Mouse (Mus musculus): Measurements from ENCODE around the gene Slfn1. TPM values are rescaled to one million over a fixed set of nuclear protein-coding genes. Genes with fewer than 3 reads are reported as not detected.
"Not testable (repeated sequence)": the region's sequence is repeated elsewhere in the genome, so short reads cannot be mapped to it uniquely, and the experiment has no call there.

Slfn1 gene
- polyA plus RNA-seq, 1 experiment from 2014 or later: 0.50 TPM

- ATAC-seq (ENCODE audit: low read depth); H3K9me3 ChIP-seq (ENCODE audit: control insufficient read depth, low read length); H3K36me3 ChIP-seq (ENCODE audit: control insufficient read depth, insufficient read depth, low read length): not testable (repeated sequence)
Measured at GRCm38 (mm10) chr11:83148939-83149338, 32.3 kb downstream of the Slfn1 start.

More at GRCm38 (mm10) chr11:83148939-83149338, 32.3 kb downstream of the Slfn1 start:
- H3K27ac ChIP-seq (replicated peaks; ENCODE audit: low read depth, low read length); H3K4me3 ChIP-seq (ENCODE audit: low read depth, low read length); H3K4me1 ChIP-seq (ENCODE audit: control insufficient read depth, insufficient read depth, low read length); DNase-seq (ENCODE audit: low spot score); H3K9ac ChIP-seq (ENCODE audit: low read depth, low read length); H3K4me2 ChIP-seq (ENCODE audit: low read depth, low read length); H3K27me3 ChIP-seq (replicated peaks; ENCODE audit: control insufficient read depth, insufficient read depth, low read length): not testable (repeated sequence)
- WGBS: no CpG with 5 or more reads among the region's 1 CpGs

Other genes with a start within 250 kb of the Slfn1 start
- gene Rffl, start 245.6 kb upstream of the Slfn1 start, polyA plus RNA-seq (2014; fragmentation: Nextera tagmentation; extraction: Ambion mirVana): 9.7 and 10.2 TPM in 2 replicates
- 14.5 and 15.0 TPM in 2 replicates for gene Rad51d, start 226.2 kb upstream of the Slfn1 start, polyA plus RNA-seq (2014; fragmentation: Nextera tagmentation; extraction: Ambion mirVana)
- gene Fndc8, start 224.7 kb upstream of the Slfn1 start, polyA plus RNA-seq (2014; fragmentation: Nextera tagmentation; extraction: Ambion mirVana): 0.30 and 0.47 TPM in 2 replicates
- gene Nle1, start 208.4 kb upstream of the Slfn1 start, polyA plus RNA-seq (2014; fragmentation: Nextera tagmentation; extraction: Ambion mirVana): 24.3 and 30.7 TPM in 2 replicates
- gene Unc45b, start 206.3 kb upstream of the Slfn1 start, polyA plus RNA-seq (2014; fragmentation: Nextera tagmentation; extraction: Ambion mirVana): 37.1 and 44.5 TPM in 2 replicates
- 2.4 and 3.9 TPM in 2 replicates for gene Slfn5, start 165.5 kb upstream of the Slfn1 start, polyA plus RNA-seq (2014; fragmentation: Nextera tagmentation; extraction: Ambion mirVana)
- 16.6 and 17.1 TPM in 2 replicates for gene Slfn9, start 125.0 kb upstream of the Slfn1 start, polyA plus RNA-seq (2014; fragmentation: Nextera tagmentation; extraction: Ambion mirVana)
- gene Slfn8, start 96.0 kb upstream of the Slfn1 start, polyA plus RNA-seq (2014; fragmentation: Nextera tagmentation; extraction: Ambion mirVana): 1.0 and 1.4 TPM in 2 replicates
- 7.1 and 9.6 TPM in 2 replicates for gene Slfn2, start 51.7 kb upstream of the Slfn1 start, polyA plus RNA-seq (2014; fragmentation: Nextera tagmentation; extraction: Ambion mirVana)
- 0.08 and 0.26 TPM in 2 replicates for gene Slfn4, start 58.3 kb downstream of the Slfn1 start, polyA plus RNA-seq (2014; fragmentation: Nextera tagmentation; extraction: Ambion mirVana)
- 1.7 TPM in 2 replicates for gene Slfn3, start 74.5 kb downstream of the Slfn1 start, polyA plus RNA-seq (2014; fragmentation: Nextera tagmentation; extraction: Ambion mirVana)
- gene Slfn14, start 169.9 kb downstream of the Slfn1 start, polyA plus RNA-seq (2014; fragmentation: Nextera tagmentation; extraction: Ambion mirVana): 0.12 and 0.22 TPM in 2 replicates
- 65.5 and 72.7 TPM in 2 replicates for gene Ap2b1, start 182.2 kb downstream of the Slfn1 start, polyA plus RNA-seq (2014; fragmentation: Nextera tagmentation; extraction: Ambion mirVana)
- 14.5 and 14.8 TPM in 2 replicates for gene Pex12, start 185.7 kb downstream of the Slfn1 start, polyA plus RNA-seq (2014; fragmentation: Nextera tagmentation; extraction: Ambion mirVana)